Mouse (Mus musculus): ENCODE measurements at regions not wholly inside any gene's neighbourhood (a gene's known extent, or its start where the extent isn't known, plus 50 kb on each side); places are given as distances from the start of the nearest gene placed in this dataset.

- no peak for DNase-seq (ENCODE audit: low spot score in 2 of 2)
Measured at GRCm38 (mm10) chr3:115599281-115599680, 115.6 kb downstream of the S1pr1 start.

- peak; percentile 42 to 56 for DNase-seq (ENCODE audit: low spot score in 2 of 2)
Measured at GRCm38 (mm10) chr3:115596523-115596922, 118.3 kb downstream of the S1pr1 start.

- no peak for DNase-seq (ENCODE audit: low spot score in 2 of 2)
Measured at GRCm38 (mm10) chr3:115590716-115591115, 124.2 kb downstream of the S1pr1 start.

GRCm38 (mm10) chr3:115588585-115588984 is 126.3 kb downstream of the S1pr1 start:
- no peak for DNase-seq (ENCODE audit: low spot score in 2 of 2)

GRCm38 (mm10) chr3:115580131-115580932 is 134.5 kb downstream of the S1pr1 start:
- no peak for DNase-seq (ENCODE audit: low spot score in 2 of 2)

GRCm38 (mm10) chr3:115575371-115575770 is 139.5 kb downstream of the S1pr1 start:
- DNase-seq (ENCODE audit: low spot score in 2 of 2), result no peak

- no peak for DNase-seq (ENCODE audit: low spot score in 2 of 2)
Measured at GRCm38 (mm10) chr3:115562735-115563134, 152.1 kb downstream of the S1pr1 start.

GRCm38 (mm10) chr3:115554809-115555708 is 159.8 kb downstream of the S1pr1 start:
- DNase-seq (ENCODE audit: low spot score in 2 of 2), result no peak

GRCm38 (mm10) chr3:115553848-115554515 is 160.9 kb downstream of the S1pr1 start:
- no peak for DNase-seq (ENCODE audit: low spot score in 2 of 2)

- DNase-seq (ENCODE audit: low spot score in 2 of 2), result no peak
Measured at GRCm38 (mm10) chr3:115541789-115542188, 173.1 kb downstream of the S1pr1 start.

- DNase-seq (ENCODE audit: low spot score in 2 of 2), result no peak
Measured at GRCm38 (mm10) chr3:115538355-115538754, 176.5 kb downstream of the S1pr1 start.

- DNase-seq (ENCODE audit: low spot score in 2 of 2), result no peak
Measured at GRCm38 (mm10) chr3:115532141-115532735, 182.6 kb downstream of the S1pr1 start.

- DNase-seq (ENCODE audit: low spot score in 2 of 2), result no peak
Measured at GRCm38 (mm10) chr3:115530441-115530840, 184.4 kb downstream of the S1pr1 start.

- DNase-seq (ENCODE audit: low spot score in 2 of 2), result no peak
Measured at GRCm38 (mm10) chr3:115529918-115530317, 185.0 kb downstream of the S1pr1 start.

- no peak for DNase-seq (ENCODE audit: low spot score in 2 of 2)
Measured at GRCm38 (mm10) chr3:115523515-115523914, 191.4 kb downstream of the S1pr1 start.

GRCm38 (mm10) chr3:115515645-115516044 is 199.2 kb downstream of the S1pr1 start:
- no peak for DNase-seq (ENCODE audit: low spot score in 2 of 2)

GRCm38 (mm10) chr3:115509658-115510057 is 205.2 kb downstream of the S1pr1 start:
- DNase-seq (ENCODE audit: low spot score in 2 of 2), result no peak

GRCm38 (mm10) chr3:115497420-115497819 is 217.5 kb downstream of the S1pr1 start:
- no peak for DNase-seq (ENCODE audit: low spot score in 2 of 2)

GRCm38 (mm10) chr3:115496110-115496509 is 218.8 kb downstream of the S1pr1 start:
- DNase-seq (ENCODE audit: low spot score in 2 of 2), result no peak

- no peak for DNase-seq (ENCODE audit: low spot score in 2 of 2)
Measured at GRCm38 (mm10) chr3:115495692-115496091, 219.2 kb downstream of the S1pr1 start.

- no peak for DNase-seq (ENCODE audit: low spot score in 2 of 2)
Measured at GRCm38 (mm10) chr3:115468980-115469379, 245.9 kb downstream of the S1pr1 start.

- no peak for DNase-seq (ENCODE audit: low spot score in 2 of 2)
Measured at GRCm38 (mm10) chr3:115467850-115468249, 247.0 kb downstream of the S1pr1 start.

All from heart, adult 9 months (tissue).